Mouse (Mus musculus) lung, adult 2 months (tissue): ENCODE measurements around the gene Otog. TPM values are rescaled to one million over a fixed set of nuclear protein-coding genes. Genes with fewer than 3 reads are reported as not detected.

Source experiments
- DNase-seq: peaks from one replicate; pipeline ENCODE4 v3.0.0; 2022
- H3K4me1 ChIP-seq: fragments of 200-500 bp; 2 replicates; pipeline ENCODE4 v1.6.1; 2011; ENCODE audit warnings: low read length; ENCODE audit not compliant: control insufficient read depth, insufficient read depth
- H3K4me3 ChIP-seq: fragments of 200-500 bp; replicated peaks from 2 replicates; pipeline ENCODE3; 2011; ENCODE audit warnings: low read depth, mild to moderate bottlenecking, control low read depth, low read length; ENCODE audit errors: extremely low read depth
- CTCF ChIP-seq: fragments of 200-500 bp; IDR thresholded peaks from 2 replicates; pipeline ENCODE4 v1.5.1; 2011; ENCODE audit warnings: mild to moderate bottlenecking, low read length, control low read depth; ENCODE audit not compliant: insufficient read depth
- POLR2A ChIP-seq: fragments of 200-500 bp; IDR thresholded peaks from 2 replicates; pipeline ENCODE4 v1.6.1; 2011; ENCODE audit warnings: low read depth, mild to moderate bottlenecking, control low read depth, low read length, borderline replicate concordance; ENCODE audit errors: extremely low read depth
- WGBS: fragments of 180-500 bp; shearing (Covaris S2); methylation state at CpG from one replicate; pipeline ENCODE4 v1.1.7; 2018; 5-methylcytosine and 5-hydroxymethylcytosine counted together
- polyA plus RNA-seq: library from polyadenylated mRNA; depleted of rRNA; stranded (reverse); fragments of >200 nt; gene quantifications from 2 replicates; pipeline ENCODE4 v1.2.3, GENCODE M21; 2012; rRNA removed

Otog gene
- polyA plus RNA-seq, 1 experiment = not detected

- WGBS = 42% methylated on average over 9 of the region's 9 CpGs
- Histone ChIP-seq H3K4me1 (no peaks in the 10 kb centered on the region), H3K4me3 (no peak overlapping the region)
- DNase-seq = no peak
- TF ChIP-seq CTCF (no peak), POLR2A (no peak)
These were observed 109.4 kb downstream of the Otog start for GRCm38 (mm10) chr7:46350119-46350702.

GRCm38 (mm10) chr7:46352748-46353147 is 112.0 kb downstream of the Otog start:
- WGBS = 57% methylated on average over 2 of the region's 2 CpGs
- no peaks in the 10 kb centered on the region for H3K4me1 ChIP-seq
- H3K4me3 ChIP-seq = no peak overlapping the region
- no peak for TF ChIP-seq CTCF
- no peak for TF ChIP-seq POLR2A
- no peak for DNase-seq

- WGBS = 48% methylated on average over 8 of the region's 8 CpGs
- no peak overlapping the region for H3K4me3 ChIP-seq
- no peak for DNase-seq
- TF ChIP-seq POLR2A = no peak
- no peak for TF ChIP-seq CTCF
- H3K4me1 ChIP-seq = no peaks in the 10 kb centered on the region
These were observed 112.4 kb downstream of the Otog start for GRCm38 (mm10) chr7:46353216-46353615.

GRCm38 (mm10) chr7:46353875-46354274 is 113.1 kb downstream of the Otog start:
- H3K4me1 ChIP-seq = no peaks in the 10 kb centered on the region
- TF ChIP-seq POLR2A (no peak), CTCF (no peak)
- DNase-seq = no peak
- H3K4me3 ChIP-seq = no peak overlapping the region
- WGBS = 15% methylated on average over 4 of the region's 4 CpGs

Other genes with a start within 250 kb of the Otog start
- gene Abcc6, start 210.7 kb upstream of the Otog start, polyA plus RNA-seq = 1.5 TPM in 2 replicates
- 27.8 and 34.0 TPM in 2 replicates for gene Nomo1, start 207.3 kb upstream of the Otog start, polyA plus RNA-seq
- 4.9 and 5.3 TPM in 2 replicates for gene Kcnj11, start 140.2 kb upstream of the Otog start, polyA plus RNA-seq
- 1.2 and 2.0 TPM in 2 replicates for gene Abcc8, start 61.0 kb upstream of the Otog start, polyA plus RNA-seq
- 0.36 TPM in 1 of 2 replicates, not detected in the other for gene Ush1c, start 2.5 kb upstream of the Otog start, polyA plus RNA-seq
- 1.1 TPM in 1 of 2 replicates, not detected in the other for gene Myod1, start 135.5 kb downstream of the Otog start, polyA plus RNA-seq
- gene Kcnc1, start 155.5 kb downstream of the Otog start, polyA plus RNA-seq = 0.32 and 0.40 TPM in 2 replicates